Mouse (Mus musculus) c-Kit-positive CD71-positive TER-119-positive erythroid progenitor cells, embryonic 14.5 days (primary cell): ENCODE results near the gene Chrm1.

ENCODE experiments used
- DNase-seq: peaks from one replicate; pipeline ENCODE4 v3.0.0-alpha.2; 2013; ENCODE audit warnings: low spot score

Gene Chrm1

DNA sequence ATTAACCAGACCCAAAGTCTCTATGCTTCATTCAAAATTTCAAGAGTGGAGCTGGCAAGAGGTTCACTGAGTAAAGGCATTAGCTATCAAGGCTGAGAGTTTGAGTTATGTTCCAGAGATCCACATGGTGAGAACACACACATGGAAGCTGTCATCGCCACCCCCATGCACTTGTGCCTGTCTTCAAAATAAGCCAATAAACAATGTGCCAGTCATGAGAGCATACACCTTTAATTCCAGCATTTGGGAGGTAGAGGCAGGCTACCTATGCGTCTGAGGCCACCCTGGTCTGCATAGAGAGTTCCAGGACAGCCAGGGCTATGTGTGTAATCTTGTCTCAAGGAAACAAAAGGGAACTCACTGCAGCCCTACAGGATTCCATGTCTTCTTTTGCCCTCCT, 20.0 kb downstream of the Chrm1 start:
- DNase-seq: no peak

DNA sequence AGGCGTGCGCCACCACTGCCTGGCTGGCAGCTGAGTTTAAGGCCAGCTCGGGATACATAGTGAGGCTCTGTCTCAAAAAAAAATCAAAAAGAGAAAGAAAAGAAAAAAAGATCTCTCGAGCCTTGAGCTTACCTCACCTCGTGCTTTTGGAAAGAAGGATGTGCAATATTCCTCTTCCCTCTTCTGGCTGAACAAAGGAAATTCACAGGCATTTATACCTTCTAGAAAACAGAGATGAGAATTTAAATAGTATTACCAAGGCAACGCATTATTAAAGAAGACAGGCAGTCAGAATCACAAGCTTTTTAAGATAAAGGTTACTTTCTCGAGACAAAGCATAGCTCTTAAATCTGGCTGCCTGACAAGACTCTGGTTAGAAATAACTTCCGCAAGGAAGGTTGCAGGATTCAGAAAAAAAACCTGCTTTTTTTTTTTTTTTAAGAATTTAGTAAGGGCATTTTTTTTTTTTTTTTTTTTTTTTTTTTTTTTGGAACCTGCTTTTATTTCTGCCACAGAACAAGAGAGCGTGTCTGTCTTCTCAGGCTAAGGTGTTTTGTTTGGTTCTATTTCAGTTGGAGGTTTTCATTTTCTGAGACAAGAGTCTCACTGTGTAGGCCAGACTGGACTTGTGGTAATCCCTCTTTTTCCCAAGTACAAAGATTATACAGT, 28.4 kb downstream of the Chrm1 start:
- DNase-seq: no peak

DNA sequence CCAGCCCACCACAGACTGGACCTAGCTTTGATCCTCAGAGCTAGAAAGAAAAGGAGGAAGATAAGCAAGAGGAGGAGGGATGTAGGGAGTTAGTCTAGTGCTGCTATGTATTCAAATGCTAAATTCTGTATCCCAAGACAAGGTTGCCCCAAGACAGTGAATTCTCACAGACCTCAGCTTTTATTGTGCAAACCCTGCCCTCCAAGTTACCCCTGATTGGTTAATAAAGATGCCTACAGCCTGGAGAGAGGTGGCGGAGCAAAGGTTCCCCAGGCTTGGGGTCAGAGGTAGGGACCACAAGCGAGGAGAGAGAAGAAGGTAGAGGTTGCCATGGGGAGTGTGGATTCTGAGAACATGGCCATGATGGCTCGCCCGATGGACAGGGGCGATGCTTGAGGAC, 29.2 kb downstream of the Chrm1 start:
- no peak for DNase-seq

DNA sequence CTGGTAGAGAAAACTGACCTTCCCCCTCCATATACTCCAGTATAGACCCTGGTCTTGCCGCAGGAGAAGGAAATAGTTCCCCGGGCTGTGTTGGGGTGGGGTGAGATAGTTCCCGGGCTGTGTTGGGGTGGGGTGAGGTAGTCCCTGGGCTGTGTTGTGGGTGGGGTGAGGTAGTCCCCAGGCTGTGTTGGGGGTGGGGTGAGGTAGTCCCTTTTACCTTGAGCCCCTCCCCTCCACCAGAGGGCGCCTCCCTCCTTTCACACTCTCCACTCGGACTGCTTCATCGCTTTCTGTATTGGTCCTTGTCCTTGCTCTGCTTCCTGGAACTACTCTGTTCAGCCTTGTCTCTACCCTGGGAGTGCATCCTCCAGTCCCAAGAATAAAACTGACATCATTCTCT, 31.7 kb downstream of the Chrm1 start:
- peak; percentile 68 for DNase-seq

DNA sequence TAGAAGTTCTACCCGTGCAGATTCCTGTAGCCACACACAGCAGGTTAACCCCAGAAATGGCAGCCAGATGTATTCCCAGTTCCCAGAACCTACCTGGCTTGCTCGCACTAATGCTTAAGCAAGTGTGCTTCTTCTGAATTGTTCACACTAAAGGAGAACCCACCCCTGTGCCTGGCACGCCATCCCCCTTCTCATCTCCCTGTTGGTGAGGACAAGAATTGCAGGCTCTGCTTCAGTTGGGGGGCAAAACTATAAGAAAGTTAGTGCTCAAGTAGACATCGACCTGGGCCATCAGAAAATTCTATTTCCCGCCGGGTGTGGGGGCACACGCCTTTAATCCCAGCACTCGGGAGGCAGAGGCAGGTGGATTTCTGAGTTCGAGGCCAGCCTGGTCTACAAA, 36.1 kb downstream of the Chrm1 start:
- DNase-seq: no peak

DNA sequence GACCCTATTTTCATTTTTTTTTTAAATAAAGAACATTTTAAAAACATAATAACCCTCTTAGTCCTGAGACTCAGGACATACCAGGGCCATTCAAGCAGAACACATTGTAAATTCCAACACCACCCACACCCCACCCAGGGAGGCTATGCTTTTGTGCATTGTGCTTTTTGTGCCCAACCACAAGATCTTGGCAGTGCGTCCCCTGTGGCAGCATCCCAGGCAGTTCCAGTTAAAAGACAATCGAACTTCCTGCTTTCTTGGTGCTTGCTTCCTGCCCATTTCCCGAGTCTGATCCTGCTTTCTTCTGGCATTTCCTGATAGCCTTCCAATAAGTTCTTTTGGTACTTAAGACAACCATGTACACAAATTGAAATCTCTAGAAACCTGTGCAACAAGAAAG, 38.9 kb downstream of the Chrm1 start:
- no peak for DNase-seq

DNA sequence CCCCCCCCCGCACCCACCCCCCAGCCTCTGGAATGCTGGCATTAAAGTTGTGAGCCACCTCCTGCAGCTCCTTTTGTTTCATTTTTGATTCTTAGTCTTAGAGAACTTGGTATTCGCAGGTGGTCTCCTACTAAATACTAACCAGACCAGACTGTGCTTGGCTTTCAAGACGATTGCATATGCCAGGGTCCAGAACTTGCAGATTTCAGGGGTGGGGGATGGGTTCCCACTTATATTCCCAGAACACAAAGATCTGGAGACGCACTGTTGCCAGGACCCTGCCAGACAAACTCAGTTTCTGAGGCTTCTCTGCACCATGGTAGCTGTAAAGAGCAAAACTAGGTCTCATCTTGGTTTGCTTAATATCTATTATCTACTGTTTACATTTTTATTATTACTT, 40.0 kb downstream of the Chrm1 start:
- no peak for DNase-seq

DNA sequence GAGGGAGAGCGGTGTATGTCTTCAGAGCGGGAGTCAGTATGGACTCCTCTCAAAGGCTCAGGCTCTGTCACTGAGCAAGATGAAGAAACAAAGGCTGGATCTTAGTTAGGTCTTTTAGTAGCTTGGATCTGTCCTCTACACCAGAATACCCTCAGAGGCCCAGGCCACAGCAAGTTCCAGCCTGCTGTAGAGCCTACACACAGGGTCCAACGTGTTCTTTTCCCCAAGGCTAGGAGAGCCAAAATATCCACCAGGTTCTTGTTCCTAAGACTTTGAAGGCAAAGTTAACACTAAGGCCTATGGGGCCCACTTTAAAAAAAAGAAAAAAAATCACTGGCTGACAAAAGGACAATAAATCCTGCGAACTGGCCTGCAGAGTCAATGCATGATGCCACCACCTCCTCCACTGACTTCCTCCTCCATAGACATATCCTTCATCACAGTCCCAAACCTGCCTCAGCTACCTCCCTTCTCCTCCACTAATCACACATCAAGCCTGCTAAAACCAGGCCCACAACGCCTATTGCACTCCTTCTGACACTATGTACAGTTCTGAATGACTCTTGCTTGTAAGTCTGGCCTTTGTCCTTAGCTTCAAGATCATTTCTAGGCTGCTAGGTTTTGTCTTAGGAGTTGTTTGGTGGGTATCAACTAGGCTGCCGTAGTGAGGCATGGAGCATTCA, 41.6 kb downstream of the Chrm1 start:
- DNase-seq: no peak

DNA sequence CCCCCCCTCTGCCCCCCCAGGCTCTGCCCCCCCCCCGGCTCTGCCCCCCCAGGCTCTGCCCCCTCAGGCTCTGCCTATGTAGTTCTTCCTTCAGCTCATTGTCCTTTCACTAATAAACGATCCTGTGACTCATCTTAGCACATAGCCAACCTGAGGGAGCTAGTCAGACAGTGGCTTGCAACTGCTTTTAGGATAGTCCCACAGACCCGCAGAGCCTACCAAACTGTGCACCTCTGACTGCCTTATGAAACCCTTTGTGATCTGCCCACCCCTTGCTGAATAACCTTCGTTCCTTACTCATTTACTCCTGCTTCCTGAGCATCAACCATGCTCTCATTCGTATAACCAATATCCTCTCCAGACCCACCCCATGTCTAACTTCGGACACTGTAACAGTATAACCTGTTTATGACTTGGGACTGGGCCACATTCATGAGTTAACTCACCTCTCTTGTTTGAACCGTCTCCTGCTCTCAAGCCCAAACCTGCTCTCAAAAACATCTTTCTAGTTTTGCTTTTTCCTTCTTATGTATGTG, 42.6 kb downstream of the Chrm1 start:
- DNase-seq: no peak

DNA sequence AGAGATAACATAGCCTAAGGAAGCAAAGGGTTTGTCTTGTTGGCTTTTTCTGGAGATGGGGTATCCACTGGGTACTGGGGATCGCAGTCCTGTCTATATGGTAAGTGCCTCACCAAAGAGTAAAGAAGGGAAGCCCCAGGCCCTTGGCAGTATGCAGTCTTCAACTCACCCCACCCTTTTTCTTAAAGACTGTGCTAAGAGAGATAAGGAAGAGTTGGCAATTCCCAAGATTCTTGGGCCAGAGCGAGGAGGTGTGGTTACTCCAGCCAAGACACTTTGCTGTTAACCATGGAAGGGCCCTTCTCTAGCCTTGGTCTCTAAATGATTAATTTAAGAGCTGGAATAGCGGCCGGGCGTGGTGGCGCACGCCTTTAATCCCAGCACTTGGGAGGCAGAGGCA, 43.3 kb downstream of the Chrm1 start:
- DNase-seq: no peak

DNA sequence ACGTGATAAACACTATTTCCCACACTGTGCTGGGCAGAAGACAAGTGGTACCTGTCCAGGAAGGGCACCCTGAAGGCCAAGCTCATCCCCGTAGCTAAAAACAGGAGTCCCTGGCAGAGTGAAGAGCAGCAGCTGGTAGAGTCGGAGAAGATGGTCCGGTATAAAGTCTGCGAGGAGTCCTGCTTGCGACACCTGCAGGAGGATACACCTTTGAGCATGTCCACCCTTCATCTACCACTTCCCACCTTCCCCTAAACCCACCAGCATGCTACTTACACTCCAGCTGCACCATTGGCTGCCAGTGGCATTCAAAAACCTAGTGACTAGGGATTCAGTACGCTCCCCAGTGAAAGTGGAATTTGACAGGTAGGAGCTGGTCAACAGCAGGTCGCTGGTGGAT, 45.4 kb downstream of the Chrm1 start:
- no peak for DNase-seq

DNA sequence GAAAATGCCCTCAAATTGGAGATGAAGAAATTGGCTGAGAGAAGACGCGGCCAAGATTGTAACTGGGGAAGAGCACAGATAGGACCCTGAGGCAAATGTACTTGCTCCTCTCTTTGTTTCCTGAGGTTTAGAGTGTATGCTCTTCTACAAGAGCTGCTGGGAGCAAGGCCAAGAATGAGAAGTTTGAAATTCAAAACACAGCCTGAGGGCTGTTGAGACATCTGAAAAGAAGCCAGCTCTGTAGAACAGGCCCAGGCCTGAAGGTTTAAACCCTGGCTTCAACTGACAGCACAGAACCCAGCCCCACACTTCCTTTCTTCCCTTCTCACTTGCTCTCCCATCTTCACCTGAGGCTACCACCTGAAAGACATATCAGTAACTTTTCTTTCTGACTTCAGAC, 46.5 kb downstream of the Chrm1 start:
- DNase-seq: no peak

DNA sequence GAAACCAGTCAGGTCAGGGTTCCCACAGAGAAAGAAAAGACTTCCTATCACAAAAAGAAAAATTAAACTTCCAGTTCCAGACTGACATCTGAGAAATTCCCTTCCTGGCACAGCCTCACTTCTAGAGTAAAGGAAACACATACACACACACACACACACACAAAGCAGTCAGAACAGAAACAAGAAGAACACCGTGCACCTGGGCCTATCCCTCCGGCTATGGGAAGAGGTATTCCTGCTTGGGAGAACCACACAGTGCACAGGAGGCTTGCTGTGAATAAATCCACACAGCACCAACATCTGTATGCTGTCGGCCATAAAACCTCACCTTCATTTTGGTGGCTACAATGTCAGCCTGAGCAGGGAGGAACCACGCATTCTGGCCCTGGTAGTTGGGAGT, 47.9 kb downstream of the Chrm1 start:
- DNase-seq: no peak

DNA sequence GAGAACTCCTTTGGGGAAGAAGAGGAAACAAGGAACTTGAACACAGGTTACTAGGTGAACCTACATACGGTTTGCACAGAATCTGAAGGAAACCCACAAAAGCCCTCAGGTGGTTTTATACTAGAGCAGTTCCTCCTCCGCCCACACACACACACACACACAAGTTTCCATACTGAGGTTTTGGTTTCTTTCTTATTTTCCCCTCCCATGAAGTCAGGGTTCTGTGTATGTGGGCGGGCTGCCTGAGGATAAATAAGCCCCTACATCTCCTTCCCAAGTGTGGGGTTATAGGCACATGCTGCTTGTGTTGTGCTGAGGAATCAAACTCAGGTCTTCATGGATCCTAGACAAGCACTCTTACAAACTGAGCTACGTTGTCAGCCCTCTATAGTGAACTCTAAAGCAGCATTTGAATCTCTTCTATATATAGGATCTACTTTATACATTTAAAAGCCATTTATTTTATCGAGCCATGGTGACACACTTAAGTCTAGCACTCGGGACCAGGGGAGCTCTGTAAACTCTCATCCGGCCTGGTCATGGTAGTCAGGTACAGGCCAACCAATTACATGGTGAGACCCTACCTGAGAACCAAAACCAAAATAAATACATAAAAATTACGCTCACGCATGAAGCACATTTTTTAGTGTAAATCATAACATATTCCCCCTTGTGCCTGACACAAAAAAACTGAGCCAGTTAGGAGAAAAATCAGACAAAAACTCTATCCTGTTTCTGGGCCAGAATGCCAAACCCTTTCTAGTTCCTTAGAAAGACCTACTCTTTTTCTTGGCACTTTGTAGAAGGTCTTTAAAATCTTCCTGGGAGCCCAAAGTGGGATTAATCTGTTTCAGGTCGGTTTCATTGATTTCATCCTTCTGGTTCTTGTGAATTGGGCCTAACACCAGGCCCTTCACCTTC, 48.6 kb downstream of the Chrm1 start:
- DNase-seq: no peak

DNA sequence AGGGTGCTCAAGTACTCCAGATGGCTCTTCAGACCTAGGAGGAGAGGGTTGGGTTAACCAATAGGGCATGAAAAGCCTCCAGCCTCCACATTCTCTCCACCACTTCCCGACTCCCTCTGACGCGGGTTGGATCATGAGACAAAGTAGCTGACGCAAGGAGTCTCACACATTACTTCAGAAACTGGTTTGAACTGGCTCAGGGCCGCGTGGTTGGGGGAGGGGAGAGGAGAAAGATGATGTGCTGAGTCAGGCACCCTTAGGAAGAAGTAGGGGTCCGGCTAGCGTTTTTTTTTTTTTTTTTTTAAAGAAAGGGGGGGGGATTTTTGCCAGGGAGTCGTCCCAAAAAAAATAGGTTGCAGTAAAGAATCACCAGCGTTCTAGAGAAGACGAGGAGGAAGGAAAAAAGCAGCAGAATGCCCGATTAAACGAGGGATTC, 49.3 kb downstream of the Chrm1 start:
- DNase-seq: peak; percentile 88

DNA sequence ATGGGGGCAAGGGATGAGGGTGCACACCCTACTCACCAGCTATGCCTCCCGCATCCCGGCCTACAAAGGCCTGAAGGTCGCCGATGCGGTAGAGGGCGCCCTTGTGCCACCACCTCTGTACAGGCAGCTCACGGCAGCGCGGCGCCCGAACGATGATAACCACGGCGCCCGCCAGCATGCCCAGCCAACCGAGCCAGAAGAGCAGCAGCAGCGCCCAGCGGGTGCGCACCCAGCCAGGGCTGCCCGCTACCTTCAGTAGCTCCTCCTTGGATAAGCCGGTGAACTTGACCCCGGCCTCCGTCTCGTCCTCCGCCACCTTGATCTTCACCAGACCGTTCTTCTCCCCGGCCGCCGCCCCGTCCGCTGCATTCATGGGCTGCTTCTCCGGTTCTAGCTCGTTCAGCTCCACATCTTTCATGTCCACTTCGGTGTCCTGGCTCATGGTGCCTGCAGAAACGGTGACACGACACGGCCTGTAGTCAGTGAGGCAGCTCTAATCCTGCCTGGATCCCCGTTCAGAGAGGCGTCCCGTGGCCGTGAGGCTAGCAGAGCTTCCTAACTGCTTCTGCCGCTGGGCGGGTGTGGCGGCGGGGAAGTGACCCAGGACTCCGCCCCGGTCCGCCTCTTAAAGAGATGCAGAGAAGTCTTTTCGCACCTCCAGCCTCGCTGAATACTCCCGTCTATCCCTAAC, 49.9 kb downstream of the Chrm1 start:
- DNase-seq: peak; percentile 86

DNA sequence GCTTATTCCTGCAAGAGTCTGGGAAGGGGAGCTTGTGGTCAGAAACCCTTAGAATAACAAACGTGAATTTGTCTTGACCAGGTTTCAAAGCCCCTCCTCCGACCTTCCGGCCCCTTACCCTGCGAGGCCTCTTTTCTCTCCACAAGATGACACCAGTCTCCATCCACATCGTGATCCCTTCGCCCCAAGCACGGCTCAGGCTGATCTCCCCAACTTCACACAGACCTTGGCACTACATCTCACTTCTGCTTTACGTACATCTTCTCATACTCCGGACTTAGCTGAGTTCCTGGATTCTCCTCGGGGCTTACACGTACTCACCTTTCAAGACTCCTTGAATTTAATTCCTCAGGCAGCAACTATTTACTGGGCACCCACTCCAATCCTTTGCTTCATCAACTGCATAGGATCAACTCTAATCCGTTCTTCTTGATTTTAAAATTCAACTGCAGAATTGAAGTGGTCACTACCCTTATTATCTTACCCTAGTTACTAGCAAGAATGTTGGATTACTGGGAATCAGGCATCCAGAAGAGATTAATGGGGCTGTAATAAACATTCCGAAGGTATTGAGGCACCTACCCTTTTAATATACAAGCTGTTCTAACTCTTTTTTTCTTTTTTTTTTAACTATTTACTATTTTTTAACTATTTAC, 50.5 kb downstream of the Chrm1 start:
- DNase-seq: no peak

DNA sequence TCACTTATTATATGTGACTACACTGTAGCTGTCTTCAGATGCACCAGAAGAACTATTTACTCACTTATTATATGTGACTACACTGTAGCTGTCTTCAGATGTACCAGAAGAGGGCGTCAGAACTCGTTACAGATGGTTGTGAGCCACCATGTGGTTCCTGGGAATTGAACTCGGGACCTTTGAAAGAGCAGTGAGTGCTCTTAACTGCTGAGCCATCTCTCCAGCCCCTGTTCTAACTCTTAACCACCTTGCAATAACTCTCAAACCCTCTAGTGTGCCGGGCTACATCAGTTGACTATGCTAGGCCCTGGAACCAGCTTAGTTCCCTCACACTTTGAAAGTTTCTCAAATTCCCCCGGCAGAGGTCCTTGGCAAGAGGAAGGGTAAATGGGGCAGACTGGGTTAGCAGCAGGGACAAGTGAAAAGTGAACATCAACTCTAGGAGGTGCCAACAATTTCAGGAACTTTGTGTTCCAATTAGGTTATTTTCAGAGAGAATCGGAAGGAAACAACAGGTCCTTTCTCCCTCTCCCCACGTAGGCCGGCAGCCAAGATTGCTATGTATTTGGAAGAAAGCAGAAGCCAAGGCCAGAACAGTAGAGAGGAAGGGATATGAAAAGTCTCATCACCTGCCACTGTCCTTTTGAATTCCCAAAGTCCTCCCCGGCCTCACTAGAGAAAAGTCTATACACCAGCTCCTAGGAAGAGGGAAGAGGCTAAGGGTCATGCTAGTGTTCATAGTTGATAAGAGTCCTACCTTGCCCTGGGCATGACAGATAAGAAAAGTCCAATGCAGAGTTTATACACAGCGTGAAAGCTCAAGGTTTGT, 51.3 kb downstream of the Chrm1 start:
- DNase-seq: peak; percentile 92

DNA sequence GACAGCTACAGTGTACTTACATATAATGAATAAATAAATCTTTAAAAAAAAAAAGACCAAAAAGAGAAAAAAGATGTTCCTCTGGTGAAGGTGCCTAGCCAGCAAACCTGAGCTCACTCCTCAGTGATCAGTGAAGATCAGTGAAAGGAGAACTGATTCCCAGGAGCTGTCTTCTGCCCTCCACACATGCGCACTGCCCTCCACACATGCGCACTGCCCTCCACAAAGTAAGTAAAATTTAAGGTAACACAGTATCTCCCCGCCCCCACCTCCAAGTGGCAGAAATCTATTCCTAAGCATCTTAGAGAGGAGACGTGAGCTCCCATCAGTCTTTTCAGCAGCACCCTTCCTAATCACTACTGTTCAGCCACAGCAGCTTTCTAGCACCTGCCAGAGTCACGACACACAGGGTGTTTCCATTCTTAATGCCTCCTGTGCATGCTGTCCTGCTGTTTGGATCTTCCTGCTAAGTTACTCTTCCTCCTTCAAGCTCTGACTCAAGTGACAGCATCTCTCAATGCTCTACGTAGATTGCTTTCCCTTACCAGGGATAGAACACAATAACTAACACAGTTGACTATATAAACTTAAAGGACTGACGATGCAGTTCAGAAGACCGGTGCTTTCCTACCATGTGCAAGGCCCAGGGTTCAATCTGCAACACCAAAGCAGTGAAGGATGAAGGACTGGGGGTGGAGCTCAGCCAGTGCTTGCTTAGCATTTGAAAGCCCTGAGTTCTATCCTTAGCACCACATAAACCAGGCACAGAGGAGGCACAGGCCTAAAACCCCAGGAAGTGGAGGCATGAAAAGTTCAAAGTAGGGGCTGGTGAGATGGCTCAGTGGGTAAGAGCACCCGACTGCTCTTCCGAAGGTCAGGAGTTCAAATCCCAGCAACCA, 52.5 kb downstream of the Chrm1 start:
- DNase-seq: no peak
